Mouse (Mus musculus) MEL (cell line): ENCODE results near the gene Ubap2l.
A peak's percentile ranks its signal among the peaks of the same experiment; 100 is the strongest.

Source experiments
- CHD2 ChIP-seq: IDR thresholded peaks from 2 replicates; pipeline ENCODE4 v1.6.1; 2011; ENCODE audit warnings: low read length, improper control_type of control experiment
- E2F4 ChIP-seq: IDR thresholded peaks from 2 replicates; pipeline ENCODE4 v1.6.1; 2011; ENCODE audit warnings: low read depth, low read length, improper control_type of control experiment, borderline replicate concordance
- ETS1 ChIP-seq: IDR thresholded peaks from 2 replicates; pipeline ENCODE4 v1.6.1; 2012; ENCODE audit warnings: low read depth, mild to moderate bottlenecking, inconsistent platforms, low read length, improper control_type of control experiment, moderate library complexity
- HCFC1 ChIP-seq: IDR thresholded peaks from 2 replicates; pipeline ENCODE4 v1.6.1; 2012; ENCODE audit warnings: low read depth, mild to moderate bottlenecking, inconsistent platforms, low read length, improper control_type of control experiment, moderate library complexity
- MAZ ChIP-seq: IDR thresholded peaks from 2 replicates; pipeline ENCODE4 v1.6.1; 2012; ENCODE audit warnings: low read depth, mild to moderate bottlenecking, inconsistent platforms, low read length, improper control_type of control experiment
- MYC ChIP-seq: IDR thresholded peaks from 2 replicates; pipeline ENCODE4 v1.6.1; 2011; ENCODE audit warnings: low read depth, mild to moderate bottlenecking, low read length, improper control_type of control experiment, moderate library complexity
- TCF12 ChIP-seq: IDR thresholded peaks from 2 replicates; pipeline ENCODE4 v1.6.1; 2014; ENCODE audit warnings: low read depth, mild to moderate bottlenecking, inconsistent platforms, low read length, improper control_type of control experiment, moderate library complexity
- ZKSCAN1 ChIP-seq: IDR thresholded peaks from 2 replicates; pipeline ENCODE4 v1.6.1; 2012; ENCODE audit warnings: low read depth, mild to moderate bottlenecking, inconsistent platforms, low read length, improper control_type of control experiment, moderate library complexity

GRCm38 (mm10) chr3:90052351-90053241, at the start of gene Ubap2l:
- TF ChIP-seq CHD2 (peak; percentile 79), MYC (peak; percentile 97), HCFC1 (peak; percentile 93), MAZ (peak; percentile 98; the same call in 1 of the 2 replicates), TCF12 (peak; percentile 70), ZKSCAN1 (no peak), ETS1 (peak; percentile 62), E2F4 (no peak)
